In the genomic region with DNA sequence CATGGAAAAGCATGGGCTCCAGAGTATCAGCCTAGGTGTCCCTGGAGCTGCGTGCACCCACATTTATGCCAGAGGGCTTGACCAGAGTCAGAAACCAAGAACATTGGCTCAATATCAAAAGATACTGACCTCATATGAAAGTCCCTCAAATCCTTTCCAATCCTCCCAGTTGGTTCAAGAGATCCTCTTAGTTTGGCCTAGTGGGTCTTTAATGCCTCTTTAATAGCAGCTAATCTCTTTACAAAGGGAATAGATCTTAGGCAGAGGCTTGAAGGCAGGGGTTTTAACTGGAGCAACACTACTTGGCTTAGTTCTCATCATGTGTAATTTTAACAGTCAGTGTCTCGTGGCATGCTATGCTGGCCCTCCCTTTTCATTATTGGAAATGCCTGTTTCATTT, we compare ENCODE assay signal across 22 mouse cellular contexts.
"Had no signal": no experiment of that assay in that cellular context is flagged by ENCODE, and none has a peak within 500 bp of the region (broad histone marks: within the 10 kb centered on the region; RNA-seq: fewer than 3 reads in every experiment).

No protein-coding gene starts in this region.

- DNase-seq: gastrocnemius, adult 2 months; gastrocnemius, postnatal 10 days; gastrocnemius, postnatal 25 days; heart, adult 18-20 months; heart, postnatal 10 days; heart, postnatal 4 days; kidney, adult 18-20 months; kidney, adult 8-10 months; kidney, postnatal 10 days; kidney, postnatal 25 days; kidney, postnatal 4 days had no signal

- H3K4me3 ChIP-seq: gastrocnemius, adult 2 months; heart, embryonic 10.5 days; hindbrain, embryonic 10.5 days; hindbrain, embryonic 12.5 days; intestine, embryonic 15.5 days; layer of hippocampus, adult 2 months; left cerebral cortex, adult 2 months; limb, embryonic 13.5 days; limb, embryonic 15.5 days; liver, embryonic 12.5 days had no signal

- H3K9me3 ChIP-seq: heart, embryonic 10.5 days; hindbrain, embryonic 10.5 days; hindbrain, embryonic 12.5 days; intestine, embryonic 15.5 days; limb, embryonic 13.5 days; limb, embryonic 15.5 days; liver, embryonic 12.5 days had no signal

- H3K27ac ChIP-seq: gastrocnemius, adult 2 months; heart, embryonic 10.5 days; hindbrain, embryonic 10.5 days; hindbrain, embryonic 12.5 days; hindbrain, embryonic 14.5 days; intestine, embryonic 15.5 days; layer of hippocampus, adult 2 months; left cerebral cortex, adult 2 months; limb, embryonic 13.5 days; limb, embryonic 15.5 days; liver, embryonic 12.5 days; liver, embryonic 14.5 days had no signal

- H3K36me3 ChIP-seq: heart, embryonic 10.5 days; hindbrain, embryonic 10.5 days; hindbrain, embryonic 12.5 days; intestine, embryonic 15.5 days; limb, embryonic 13.5 days; limb, embryonic 15.5 days; liver, embryonic 12.5 days had no signal

- H3K27me3 ChIP-seq: hindbrain, embryonic 12.5 days; intestine, embryonic 15.5 days; limb, embryonic 13.5 days; limb, embryonic 15.5 days had no signal
